Mouse (Mus musculus) cerebellum, adult 2 months (tissue): ENCODE data around the gene Ugt1a6b. TPM values are rescaled to one million over a fixed set of nuclear protein-coding genes. Genes with fewer than 3 reads are reported as not detected.
"Not testable (repeated sequence)": the region's sequence is repeated elsewhere in the genome, so short reads cannot be mapped to it uniquely, and the experiment has no call there.

Experiments used
- DNase-seq, 2 experiments: peaks; one replicate each; pipeline ENCODE4 v3.0.0; 2021
- H3K27ac ChIP-seq: fragments of 200-500 bp; 2 replicates; pipeline ENCODE4 v1.5.1; 2012; ENCODE audit warnings: low read length, control low read depth, inconsistent platforms; ENCODE audit not compliant: insufficient read depth
- H3K27me3 ChIP-seq: fragments of 200-500 bp; 2 replicates; pipeline ENCODE4 v1.6.1; 2012; ENCODE audit warnings: inconsistent platforms, mild to moderate bottlenecking, low read length, moderate library complexity; ENCODE audit not compliant: control insufficient read depth, insufficient read depth
- H3K4me1 ChIP-seq: fragments of 200-500 bp; 2 replicates; pipeline ENCODE4 v1.6.1; 2011; ENCODE audit warnings: low read length; ENCODE audit not compliant: control insufficient read depth, insufficient read depth
- H3K4me3 ChIP-seq: fragments of 200-500 bp; replicated peaks from 2 replicates; pipeline ENCODE3; 2011; ENCODE audit warnings: mild to moderate bottlenecking, low read depth, low read length, control low read depth; ENCODE audit not compliant: insufficient read depth
- CTCF ChIP-seq: fragments of 200-500 bp; IDR thresholded peaks from 2 replicates; pipeline ENCODE4 v1.5.1; 2011; ENCODE audit warnings: low read depth, mild to moderate bottlenecking, control low read depth, low read length, moderate library complexity, borderline replicate concordance; ENCODE audit not compliant: insufficient read depth
- POLR2A ChIP-seq: fragments of 200-500 bp; IDR thresholded peaks from 2 replicates; pipeline ENCODE4 v1.6.1; 2011; ENCODE audit warnings: low read length, control low read depth, borderline replicate concordance; ENCODE audit not compliant: insufficient read depth
- WGBS: fragments of 180-500 bp; shearing (Covaris S2); methylation state at CpG from one replicate; pipeline ENCODE4 v1.1.7; 2018; 5-methylcytosine and 5-hydroxymethylcytosine counted together
- polyA plus RNA-seq: library from polyadenylated mRNA; depleted of rRNA; stranded (reverse); fragments of >200 nt; gene quantifications from 2 replicates; pipeline ENCODE4 v1.2.3, GENCODE M21; 2012; rRNA removed

Ugt1a6b gene
- polyA plus RNA-seq: not detected in 2 replicates

DNA sequence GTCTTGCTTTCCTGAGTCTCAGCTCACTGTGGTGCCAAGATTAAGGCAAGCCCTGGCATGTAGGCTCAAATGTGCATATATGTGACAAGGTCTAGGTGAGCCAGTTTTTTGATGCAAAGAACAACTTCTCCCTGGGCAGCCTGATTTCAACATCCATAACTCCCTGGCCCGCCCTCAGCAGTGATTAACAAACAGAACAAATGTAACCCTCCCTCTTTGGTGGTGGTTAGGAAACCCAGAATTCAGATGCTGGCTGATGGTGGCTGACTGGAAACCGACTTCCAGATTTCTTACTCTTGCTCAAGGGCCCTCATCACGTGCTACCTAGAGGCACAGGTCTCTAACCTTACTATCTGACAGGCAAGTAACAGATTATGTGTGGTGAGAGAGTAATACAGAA lies at the start of gene Ugt1a6b:
Gene Ugt1a6b (plus strand): TSS at position 234 of the 400 bp plus-strand sequence.
- 75% methylated on average over 3 of the region's 3 CpGs for WGBS
- H3K27ac ChIP-seq, H3K27me3 ChIP-seq, DNase-seq, H3K4me1 ChIP-seq, H3K4me3 ChIP-seq: not testable (repeated sequence)

DNA sequence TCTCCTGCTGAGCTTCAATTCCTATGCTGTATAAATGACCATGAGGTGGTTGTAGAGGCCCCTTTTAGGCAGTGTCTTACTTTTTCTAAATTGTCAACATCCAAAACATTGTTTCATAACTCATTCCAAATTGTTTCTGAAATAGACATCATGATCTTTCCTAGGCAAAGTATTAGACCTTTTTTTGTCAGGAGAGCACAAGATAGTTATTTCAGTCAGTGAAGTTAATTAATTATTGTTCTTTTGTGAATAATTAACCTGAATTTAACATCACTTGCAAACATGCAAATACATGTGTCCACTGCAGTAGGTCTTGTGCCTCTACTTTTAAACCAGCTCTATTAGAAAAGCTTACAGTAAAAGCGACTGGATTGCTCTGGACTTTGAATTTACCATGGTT lies 48.0 kb upstream of the Ugt1a6b start, which contains the start of gene Ugt1a10:
Gene Ugt1a10 (plus strand): TSS at position 301 of the 400 bp plus-strand sequence.
- TF ChIP-seq CTCF (no peak), POLR2A (no peak)
- Histone ChIP-seq H3K27ac (no peak within 1 kb of the TSS), H3K4me3 (no peak within 1 kb of the TSS), H3K4me1 (no peaks in the 10 kb centered on the region), H3K27me3 (no peaks in the 10 kb centered on the region)
- WGBS: 91% methylated on average over 1 of the region's 1 CpGs
- DNase-seq: no peak

- WGBS: 24% methylated on average over 1 of the region's 2 CpGs
- H3K4me3 ChIP-seq, DNase-seq, H3K4me1 ChIP-seq, H3K27ac ChIP-seq, H3K27me3 ChIP-seq: not testable (repeated sequence)
Observed at GRCm38 (mm10) chr1:88066472-88067102, 36.5 kb upstream of the Ugt1a6b start.

- no peak within 1 kb of the TSS for H3K27ac ChIP-seq
- no peaks in the 10 kb centered on the region; the same call in 1 of the 2 replicates for H3K27me3 ChIP-seq
- TF ChIP-seq POLR2A (no peak), CTCF (no peak)
- DNase-seq: no peak
- no peak within 1 kb of the TSS for H3K4me3 ChIP-seq
- 86% methylated on average over 2 of the region's 2 CpGs for WGBS
- no peaks in the 10 kb centered on the region for H3K4me1 ChIP-seq
Observed at GRCm38 (mm10) chr1:88070495-88070894, 32.6 kb upstream of the Ugt1a6b start, which contains the start of gene Ugt1a9. Gene Ugt1a9, plus strand, starts transcription at chr1:88070800.

DNA sequence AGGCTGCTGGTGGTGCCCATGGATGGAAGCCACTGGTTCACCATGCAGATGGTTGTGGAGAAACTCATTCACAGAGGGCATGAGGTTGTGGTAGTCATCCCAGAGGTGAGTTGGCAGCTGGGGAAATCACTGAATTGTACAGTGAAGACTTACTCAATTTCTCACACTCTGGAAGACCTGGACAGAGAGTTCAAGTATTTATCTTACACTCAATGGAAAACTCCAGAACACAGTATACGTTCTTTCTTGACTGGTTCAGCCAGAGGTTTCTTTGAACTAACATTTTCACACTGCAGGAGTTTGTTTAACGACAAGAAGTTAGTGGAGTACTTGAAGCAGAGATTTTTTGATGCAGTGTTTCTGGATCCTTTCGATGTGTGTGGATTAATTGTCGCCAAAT lies 32.1 kb upstream of the Ugt1a6b start:
- Histone ChIP-seq H3K4me3 (no peak overlapping the region), H3K27me3 (no peaks in the 10 kb centered on the region; the same call in 1 of the 2 replicates), H3K27ac (no peak overlapping the region), H3K4me1 (no peaks in the 10 kb centered on the region)
- TF ChIP-seq POLR2A: no peak
- no peak for TF ChIP-seq CTCF
- WGBS: 86% methylated on average over 4 of the region's 4 CpGs
- DNase-seq: no peak

DNA sequence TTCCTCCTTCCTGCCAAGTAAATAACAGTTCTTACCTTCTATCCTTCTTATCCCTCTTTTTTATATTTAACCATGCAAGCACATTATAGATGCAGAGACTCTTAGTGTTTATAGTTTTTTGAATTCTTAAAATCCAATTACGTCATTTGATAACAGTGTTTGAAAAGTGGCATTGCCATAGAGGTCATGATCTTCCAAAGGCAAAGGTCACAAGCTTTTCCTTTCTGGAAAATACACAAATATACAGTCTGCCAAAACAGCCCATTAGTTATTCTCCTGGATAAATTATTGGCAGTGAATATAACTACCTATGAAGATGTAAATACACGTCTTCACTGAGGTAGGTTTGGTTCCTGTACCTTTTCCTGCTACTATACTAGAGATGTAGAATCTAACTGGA lies 28.6 kb upstream of the Ugt1a6b start:
- 84% methylated on average over 2 of the region's 2 CpGs for WGBS
- Histone ChIP-seq H3K27me3 (no peaks in the 10 kb centered on the region), H3K4me3 (no peak overlapping the region), H3K4me1 (no peaks in the 10 kb centered on the region), H3K27ac (no peak overlapping the region)
- no peak for DNase-seq
- TF ChIP-seq CTCF (no peak), POLR2A (no peak)

GRCm38 (mm10) chr1:88077128-88077527 lies 25.9 kb upstream of the Ugt1a6b start:
- H3K4me3 ChIP-seq: no peak overlapping the region
- DNase-seq: no peak
- no peak for TF ChIP-seq CTCF
- no peak for TF ChIP-seq POLR2A
- H3K27ac ChIP-seq: no peak overlapping the region
- no peaks in the 10 kb centered on the region for H3K4me1 ChIP-seq
- no peaks in the 10 kb centered on the region for H3K27me3 ChIP-seq
- WGBS: 85% methylated on average over 1 of the region's 1 CpGs

GRCm38 (mm10) chr1:88081670-88082069 lies 21.4 kb upstream of the Ugt1a6b start:
- Histone ChIP-seq H3K4me1 (no peaks in the 10 kb centered on the region), H3K27me3 (no peaks in the 10 kb centered on the region), H3K4me3 (no peak overlapping the region), H3K27ac (no peak overlapping the region)
- no peak for TF ChIP-seq POLR2A
- no peak for TF ChIP-seq CTCF
- no peak for DNase-seq
- WGBS: 98% methylated on average over 1 of the region's 1 CpGs
